Mouse (Mus musculus): ENCODE results near the gene Lrrc9. TPM values are rescaled to one million over a fixed set of nuclear protein-coding genes. Genes with fewer than 3 reads are reported as not detected.

Lrrc9 gene
- total and polyA plus RNA-seq, 2 experiments from 2014 or later = 3.1 to 3.3 TPM

DNA sequence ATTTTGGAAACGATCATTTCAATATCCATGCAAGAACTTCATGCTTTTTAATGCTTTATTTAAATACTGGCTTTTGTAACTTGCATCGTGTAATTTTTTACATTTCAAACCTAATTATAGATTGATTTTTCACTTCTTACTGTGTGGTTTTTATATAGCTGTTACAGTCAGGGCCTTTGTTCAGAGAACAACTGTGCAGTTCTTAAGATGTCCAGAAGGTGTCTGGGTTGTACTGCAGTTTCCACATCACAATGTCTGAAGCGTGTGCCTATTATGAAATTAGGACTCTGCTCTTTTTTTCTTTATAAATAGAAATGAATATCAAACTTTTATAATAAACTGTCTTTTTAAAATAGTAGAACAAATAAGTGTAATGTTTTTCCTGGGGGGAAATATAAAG, 73.8 kb downstream of the Lrrc9 start:
- H3K9ac ChIP-seq (replicated peaks; ENCODE audit: low read length, poor library complexity, severe bottlenecking) = no peak overlapping the region
- no peaks in the 10 kb centered on the region for H3K4me1 ChIP-seq (ENCODE audit: insufficient read depth, low read length)
- H3K9me3 ChIP-seq (ENCODE audit: low read length) = no peaks in the 10 kb centered on the region
- no peak overlapping the region for H3K27ac ChIP-seq (ENCODE audit: low read depth, low read length)
- no peaks in the 10 kb centered on the region for H3K27me3 ChIP-seq (ENCODE audit: insufficient read depth, low read length)
- peak; percentile 82 for TF ChIP-seq CTCF (IDR thresholded peaks at IDR 0.05)
- H3K4me2 ChIP-seq (ENCODE audit: low read depth, low read length, poor library complexity, severe bottlenecking) = no peak overlapping the region
- peak; percentile 71 for DNase-seq (ENCODE audit: low spot score)
- no peak for ATAC-seq (ENCODE audit: low FRiP score)
- no peaks in the 10 kb centered on the region for H3K36me3 ChIP-seq (ENCODE audit: insufficient read depth, low read length)
- no peak overlapping the region for H3K4me3 ChIP-seq (ENCODE audit: low read depth, low read length)
- WGBS = 56% methylated on average over 3 of the region's 3 CpGs

DNA sequence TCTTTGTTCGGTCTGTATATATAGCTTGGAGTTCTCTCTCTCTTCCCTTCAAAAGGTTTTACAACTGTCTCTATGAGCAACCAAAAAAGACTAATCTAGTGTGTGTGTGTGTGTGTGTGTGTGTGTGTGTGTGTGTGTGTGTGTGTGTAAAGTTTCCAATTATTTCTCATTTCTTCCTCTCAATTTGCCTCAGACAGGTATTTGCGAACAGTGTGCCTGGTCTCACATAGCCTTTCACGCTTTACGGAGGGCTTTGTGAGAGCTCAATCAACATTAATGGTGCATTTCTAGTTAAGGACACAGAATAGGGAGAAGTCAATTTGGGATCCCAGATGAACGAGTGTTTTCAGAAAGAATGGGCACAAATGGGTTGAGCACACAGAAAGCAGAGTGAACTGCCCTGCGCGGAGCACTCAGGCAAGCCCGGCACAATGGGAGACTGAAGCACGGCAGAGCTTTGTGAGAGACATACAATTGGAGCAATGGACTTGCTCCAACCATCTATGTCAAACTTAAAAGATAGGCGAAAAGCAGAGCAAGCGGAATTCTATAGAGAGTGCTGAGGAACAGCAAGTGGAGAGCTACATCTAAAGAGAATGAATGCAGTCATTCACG, 76.6 kb downstream of the Lrrc9 start:
- Histone ChIP-seq H3K9ac (replicated peaks; ENCODE audit: low read length, poor library complexity, severe bottlenecking) (no peak overlapping the region), H3K4me2 (ENCODE audit: low read depth, low read length, poor library complexity, severe bottlenecking) (no peak overlapping the region; the same call in 1 of the 2 replicates), H3K4me3 (ENCODE audit: low read depth, low read length) (no peak overlapping the region), H3K36me3 (ENCODE audit: insufficient read depth, low read length) (no peaks in the 10 kb centered on the region), H3K4me1 (ENCODE audit: insufficient read depth, low read length) (no peaks in the 10 kb centered on the region), H3K9me3 (ENCODE audit: low read length) (no peaks in the 10 kb centered on the region), H3K27me3 (ENCODE audit: insufficient read depth, low read length) (no peaks in the 10 kb centered on the region), H3K27ac (ENCODE audit: low read depth, low read length) (no peak overlapping the region)
- 48% methylated on average over 12 of the region's 12 CpGs for WGBS
- no peak for ATAC-seq (ENCODE audit: low FRiP score)
- DNase-seq (ENCODE audit: low spot score) = no peak
- TF ChIP-seq CTCF (IDR thresholded peaks at IDR 0.05) = no peak

DNA sequence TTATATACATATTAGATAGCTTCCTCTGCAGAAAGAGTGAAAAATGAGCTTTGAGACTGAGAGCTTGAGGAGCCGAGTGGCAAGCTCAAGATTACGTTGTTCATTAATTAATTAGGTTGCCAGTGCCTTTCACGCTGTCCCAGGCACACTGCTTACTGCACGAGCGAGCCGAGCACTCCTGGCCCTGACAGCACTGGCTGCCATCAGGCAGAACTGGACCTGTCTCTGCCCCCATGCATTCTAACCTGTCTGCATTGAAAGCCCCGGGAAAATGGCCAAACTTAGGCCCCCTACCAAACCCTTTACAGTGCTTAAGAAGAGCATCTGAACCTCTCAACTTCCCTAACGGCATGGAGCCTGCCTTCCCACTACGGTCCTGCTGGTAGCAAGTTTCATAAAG, 77.7 kb downstream of the Lrrc9 start:
- H3K9ac ChIP-seq (replicated peaks; ENCODE audit: low read length, poor library complexity, severe bottlenecking) = no peak overlapping the region
- H3K4me2 ChIP-seq (ENCODE audit: low read depth, low read length, poor library complexity, severe bottlenecking) = no peak overlapping the region
- no peak overlapping the region for H3K27ac ChIP-seq (ENCODE audit: low read depth, low read length)
- 51% methylated on average over 9 of the region's 9 CpGs for WGBS
- no peaks in the 10 kb centered on the region for H3K9me3 ChIP-seq (ENCODE audit: low read length)
- H3K36me3 ChIP-seq (ENCODE audit: insufficient read depth, low read length) = no peaks in the 10 kb centered on the region
- ATAC-seq (ENCODE audit: low FRiP score) = no peak
- H3K4me3 ChIP-seq (ENCODE audit: low read depth, low read length) = no peak overlapping the region
- no peak for TF ChIP-seq CTCF (IDR thresholded peaks at IDR 0.05)
- DNase-seq (ENCODE audit: low spot score) = peak; percentile 30
- H3K27me3 ChIP-seq (ENCODE audit: insufficient read depth, low read length) = no peaks in the 10 kb centered on the region
- H3K4me1 ChIP-seq (ENCODE audit: insufficient read depth, low read length) = no peaks in the 10 kb centered on the region

DNA sequence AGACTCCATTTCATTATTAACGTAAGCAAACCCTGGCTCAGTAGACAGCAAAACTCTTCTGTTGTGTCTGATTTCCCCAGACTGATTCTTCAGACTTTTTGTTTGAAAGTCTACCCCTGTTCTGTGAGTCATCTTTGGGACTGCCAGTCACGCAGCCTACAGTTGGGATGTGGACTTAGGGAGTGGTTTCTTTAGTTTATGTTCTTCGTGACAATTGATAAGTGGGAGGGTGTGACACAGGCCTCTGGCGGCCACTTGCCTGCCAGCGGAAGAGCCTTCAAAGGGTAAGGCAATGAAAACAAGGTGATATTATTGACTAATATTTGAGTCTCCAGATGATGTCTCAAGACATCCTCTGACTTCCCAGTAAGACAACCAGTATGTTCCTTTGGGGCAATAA, 78.2 kb downstream of the Lrrc9 start:
- Histone ChIP-seq H3K36me3 (ENCODE audit: insufficient read depth, low read length) (no peaks in the 10 kb centered on the region), H3K4me2 (ENCODE audit: low read depth, low read length, poor library complexity, severe bottlenecking) (no peak overlapping the region), H3K9ac (replicated peaks; ENCODE audit: low read length, poor library complexity, severe bottlenecking) (no peak overlapping the region), H3K27me3 (ENCODE audit: insufficient read depth, low read length) (no peaks in the 10 kb centered on the region), H3K4me3 (ENCODE audit: low read depth, low read length) (no peak overlapping the region), H3K9me3 (ENCODE audit: low read length) (no peaks in the 10 kb centered on the region), H3K4me1 (ENCODE audit: insufficient read depth, low read length) (no peaks in the 10 kb centered on the region), H3K27ac (ENCODE audit: low read depth, low read length) (no peak overlapping the region)
- ATAC-seq (ENCODE audit: low FRiP score) (no peak), DNase-seq (ENCODE audit: low spot score) (no peak)
- no peak for TF ChIP-seq CTCF (IDR thresholded peaks at IDR 0.05)
- WGBS = 85% methylated on average over 5 of the region's 5 CpGs

DNA sequence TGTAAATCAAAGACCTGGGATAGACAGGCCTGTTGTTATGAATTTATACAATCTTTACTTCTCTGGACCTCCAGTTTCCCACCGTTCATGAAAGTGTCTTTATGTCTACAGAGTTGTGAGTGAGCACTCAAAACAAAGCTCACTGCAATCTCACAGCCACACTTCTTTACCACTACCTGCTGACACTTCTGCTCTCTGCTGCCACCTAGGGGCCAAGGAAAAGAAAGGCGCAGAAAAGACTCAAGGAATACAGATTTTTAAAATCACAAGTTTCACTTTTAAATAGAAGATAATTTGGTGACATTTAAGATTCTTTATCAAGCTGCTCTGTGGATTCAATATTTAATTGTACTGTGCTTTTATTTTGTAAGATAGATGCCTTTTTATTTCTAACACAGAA, 79.0 kb downstream of the Lrrc9 start:
- Histone ChIP-seq H3K4me3 (ENCODE audit: low read depth, low read length) (no peak overlapping the region), H3K9me3 (ENCODE audit: low read length) (no peaks in the 10 kb centered on the region)
- no peak for ATAC-seq (ENCODE audit: low FRiP score)

DNA sequence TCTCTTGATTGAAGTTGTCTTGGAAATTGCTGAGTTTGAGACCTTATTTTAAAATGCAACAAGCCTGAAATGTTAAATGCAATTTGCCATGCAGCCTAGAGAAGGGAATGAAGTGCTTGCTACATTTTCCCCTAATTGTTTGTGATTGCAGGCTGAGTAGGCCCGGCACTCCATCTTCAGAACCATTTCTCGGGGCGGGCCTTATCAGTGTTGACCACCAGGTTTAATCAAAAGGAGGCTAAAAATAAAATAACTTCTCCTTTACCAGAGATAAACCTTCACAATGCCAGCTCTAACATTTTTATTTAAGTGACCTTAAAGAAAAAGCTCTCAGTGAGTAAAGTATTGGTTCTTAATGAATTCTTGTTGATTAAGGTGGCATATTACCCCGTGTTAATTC, 83.9 kb downstream of the Lrrc9 start:
- ATAC-seq (ENCODE audit: low FRiP score) = no peak
- WGBS = 70% methylated on average over 4 of the region's 4 CpGs
- Histone ChIP-seq H3K4me1 (ENCODE audit: insufficient read depth, low read length) (no peaks in the 10 kb centered on the region), H3K9ac (replicated peaks; ENCODE audit: low read length, poor library complexity, severe bottlenecking) (no peak overlapping the region), H3K36me3 (ENCODE audit: insufficient read depth, low read length) (no peaks in the 10 kb centered on the region), H3K4me2 (ENCODE audit: low read depth, low read length, poor library complexity, severe bottlenecking) (no peak overlapping the region), H3K4me3 (ENCODE audit: low read depth, low read length) (no peak overlapping the region), H3K9me3 (ENCODE audit: low read length) (no peaks in the 10 kb centered on the region), H3K27me3 (ENCODE audit: insufficient read depth, low read length) (no peaks in the 10 kb centered on the region), H3K27ac (ENCODE audit: low read depth, low read length) (no peak overlapping the region)
- DNase-seq (ENCODE audit: low spot score) = no peak
- TF ChIP-seq CTCF (IDR thresholded peaks at IDR 0.05) = no peak

More for the DNA sequence above, 79.0 kb downstream of the Lrrc9 start:
- Histone ChIP-seq H3K4me1 (ENCODE audit: insufficient read depth, low read length) (no peaks in the 10 kb centered on the region), H3K9ac (replicated peaks; ENCODE audit: low read length, poor library complexity, severe bottlenecking) (no peak overlapping the region), H3K27ac (ENCODE audit: low read depth, low read length) (no peak overlapping the region), H3K27me3 (ENCODE audit: insufficient read depth, low read length) (no peaks in the 10 kb centered on the region), H3K4me2 (ENCODE audit: low read depth, low read length, poor library complexity, severe bottlenecking) (no peak overlapping the region), H3K36me3 (ENCODE audit: insufficient read depth, low read length) (no peaks in the 10 kb centered on the region)
- peak; percentile 72 for DNase-seq (ENCODE audit: low spot score)
- WGBS = 6% methylated on average over 2 of the region's 2 CpGs
- peak; percentile 96 for TF ChIP-seq CTCF (IDR thresholded peaks at IDR 0.05)

Data from midbrain, postnatal 0 days (tissue).